Mouse (Mus musculus) stomach, embryonic 16.5 days (tissue): ENCODE results near the gene Bicdl2. TPM values are rescaled to one million over a fixed set of nuclear protein-coding genes. Genes with fewer than 3 reads are reported as not detected.

Source experiments
- ATAC-seq: fragments of 200-750 bp; cut with Nextera tagmentation; 2 replicates; pipeline ENCODE4 v1.8.0; 2017; ENCODE audit warnings: moderate number of reproducible peaks, moderate TSS enrichment; ENCODE audit not compliant: insufficient read depth, low FRiP score
- H3K27ac ChIP-seq: fragments of 300-500 bp; sonication (generic); 2 replicates; pipeline ENCODE4 v1.5.1; 2014; ENCODE audit warnings: low read length
- H3K27me3 ChIP-seq: fragments of 300-500 bp; sonication (generic); 2 replicates; pipeline ENCODE4 v1.6.1; 2014; ENCODE audit warnings: low read length, control low read depth, mixed read lengths; ENCODE audit not compliant: control insufficient read depth, insufficient read depth
- H3K36me3 ChIP-seq: fragments of 300-500 bp; sonication (generic); 2 replicates; pipeline ENCODE4 v1.6.1; 2014; ENCODE audit warnings: low read length; ENCODE audit not compliant: control insufficient read depth, insufficient read depth
- H3K4me1 ChIP-seq: fragments of 300-500 bp; sonication (generic); 2 replicates; pipeline ENCODE4 v1.6.1; 2014; ENCODE audit warnings: low read length, control low read depth, mixed read lengths; ENCODE audit not compliant: control insufficient read depth, insufficient read depth
- H3K4me2 ChIP-seq: fragments of 300-500 bp; sonication (generic); 2 replicates; pipeline ENCODE4 v1.6.1; 2014; ENCODE audit warnings: low read depth, low read length, mixed read lengths
- H3K4me3 ChIP-seq: fragments of 300-500 bp; sonication (generic); replicated peaks from 2 replicates; pipeline ENCODE4 v1.5.1; 2014; ENCODE audit warnings: mild to moderate bottlenecking, low read length
- H3K9ac ChIP-seq: fragments of 300-500 bp; sonication (generic); 2 replicates; pipeline ENCODE4 v1.6.1; 2014; ENCODE audit warnings: low read length
- H3K9me3 ChIP-seq: fragments of 300-500 bp; sonication (generic); replicated peaks from 2 replicates; pipeline ENCODE4 v1.6.1; 2016; ENCODE audit warnings: low read length, control low read depth; ENCODE audit not compliant: control insufficient read depth
- WGBS: fragments of 180-500 bp; shearing (Covaris S2); extraction: QIAGEN DNeasy Blood & Tissue Kit; methylation state at CpG from one replicate; pipeline ENCODE4 v1.1.7; 2014; 5-methylcytosine and 5-hydroxymethylcytosine counted together
- polyA plus RNA-seq: library from polyadenylated mRNA; unstranded; fragments of >200 nt; fragmentation: Nextera tagmentation; extraction: Ambion mirVana; gene quantifications from 2 replicates; pipeline ENCODE4 v1.2.1, GENCODE M21; 2015

The Bicdl2 gene
- polyA plus RNA-seq, 1 experiment from 2014 or later = 19.6 TPM

- no peak overlapping the region for H3K27ac ChIP-seq
- no peak for ATAC-seq
- no peak overlapping the region for H3K4me2 ChIP-seq
- H3K4me1 ChIP-seq = no peaks in the 10 kb centered on the region
- H3K27me3 ChIP-seq = 0 out of 2 replicates have a peak, but pooled peaks cover under 1% of the 10 kb centered on the region
- WGBS = 68% methylated on average over 6 of the region's 6 CpGs
- H3K4me3 ChIP-seq = no peak overlapping the region
- no peak overlapping the region for H3K9ac ChIP-seq
- H3K36me3 ChIP-seq = no peaks in the 10 kb centered on the region
- no peaks in the 10 kb centered on the region for H3K9me3 ChIP-seq
Observed at GRCm38 (mm10) chr17:23651363-23651762, 8.9 kb upstream of the Bicdl2 start.

GRCm38 (mm10) chr17:23653324-23653723 is 7.0 kb upstream of the Bicdl2 start:
- no peak for ATAC-seq
- H3K4me2 ChIP-seq = no peak overlapping the region
- no peak overlapping the region for H3K9ac ChIP-seq
- no peaks in the 10 kb centered on the region for H3K36me3 ChIP-seq
- 69% methylated on average over 2 of the region's 2 CpGs for WGBS
- no peaks in the 10 kb centered on the region for H3K9me3 ChIP-seq
- H3K27ac ChIP-seq = no peak overlapping the region
- no peak overlapping the region for H3K4me3 ChIP-seq
- H3K4me1 ChIP-seq = no peaks in the 10 kb centered on the region
- 0 out of 2 replicates have a peak, but pooled peaks cover 6% of the 10 kb centered on the region for H3K27me3 ChIP-seq

GRCm38 (mm10) chr17:23654001-23654400 is 6.3 kb upstream of the Bicdl2 start:
- Histone ChIP-seq H3K9ac (no peak overlapping the region), H3K27ac (no peak overlapping the region), H3K36me3 (no peaks in the 10 kb centered on the region), H3K4me3 (no peak overlapping the region), H3K27me3 (0 out of 2 replicates have a peak, but pooled peaks cover 6% of the 10 kb centered on the region), H3K9me3 (no peaks in the 10 kb centered on the region), H3K4me1 (no peaks in the 10 kb centered on the region), H3K4me2 (no peak overlapping the region)
- WGBS = 52% methylated on average over 6 of the region's 6 CpGs
- no peak for ATAC-seq

- Histone ChIP-seq H3K9ac (no peak overlapping the region), H3K4me2 (no peak overlapping the region), H3K27ac (no peak overlapping the region), H3K4me3 (no peak overlapping the region), H3K9me3 (no peaks in the 10 kb centered on the region), H3K27me3 (0 out of 2 replicates have a peak, but pooled peaks cover 6% of the 10 kb centered on the region), H3K4me1 (no peaks in the 10 kb centered on the region), H3K36me3 (no peaks in the 10 kb centered on the region)
- no peak for ATAC-seq
- 39% methylated on average over 2 of the region's 2 CpGs for WGBS
Observed at GRCm38 (mm10) chr17:23654410-23654809, 5.9 kb upstream of the Bicdl2 start.

- 82% methylated on average over 3 of the region's 3 CpGs for WGBS
Observed at GRCm38 (mm10) chr17:23658450-23658849, 1.9 kb upstream of the Bicdl2 start.

GRCm38 (mm10) chr17:23660876-23661200 is 532 bp downstream of the Bicdl2 start:
- 2% methylated on average over 14 of the region's 14 CpGs for WGBS
- no peaks in the 10 kb centered on the region for H3K9me3 ChIP-seq
- peak overlapping the region; percentile 36 for H3K4me3 ChIP-seq
- peak overlapping the region; percentile 57 for H3K27ac ChIP-seq
- peak overlapping the region; percentile 61 for H3K9ac ChIP-seq
- peak; percentile 55; the same call in 1 of the 2 replicates for ATAC-seq
- no peaks in the 10 kb centered on the region for H3K36me3 ChIP-seq
- peaks cover 18% of the 10 kb centered on the region; the same call in 1 of the 2 replicates for H3K27me3 ChIP-seq
- H3K4me2 ChIP-seq = peak overlapping the region; percentile 54
- H3K4me1 ChIP-seq = no peaks in the 10 kb centered on the region

More at GRCm38 (mm10) chr17:23658450-23658849, 1.9 kb upstream of the Bicdl2 start:
- Histone ChIP-seq H3K4me1 (no peaks in the 10 kb centered on the region), H3K4me2 (no peak overlapping the region), H3K27me3 (peaks cover 18% of the 10 kb centered on the region; the same call in 1 of the 2 replicates), H3K9me3 (no peaks in the 10 kb centered on the region), H3K36me3 (no peaks in the 10 kb centered on the region), H3K4me3 (no peak overlapping the region), H3K27ac (no peak overlapping the region), H3K9ac (no peak overlapping the region)
- no peak for ATAC-seq

- H3K4me2 ChIP-seq = peak overlapping the region; percentile 54
- H3K4me3 ChIP-seq = no peak overlapping the region; the same call in 1 of the 2 replicates
- no peaks in the 10 kb centered on the region for H3K9me3 ChIP-seq
- WGBS = 3% methylated on average over 9 of the region's 9 CpGs
- ATAC-seq = no peak
- 0 out of 2 replicates have a peak overlapping the region, but pooled peaks have one; percentile 41 for H3K9ac ChIP-seq
- no peaks in the 10 kb centered on the region for H3K4me1 ChIP-seq
- no peaks in the 10 kb centered on the region; the same call in 1 of the 2 replicates for H3K36me3 ChIP-seq
- H3K27ac ChIP-seq = no peak overlapping the region; the same call in 1 of the 2 replicates
- peaks cover 16% of the 10 kb centered on the region; the same call in 1 of the 2 replicates for H3K27me3 ChIP-seq
Observed at GRCm38 (mm10) chr17:23661526-23661925, 1.2 kb downstream of the Bicdl2 start.

- peak; percentile 8; the same call in 1 of the 2 replicates for ATAC-seq
- H3K27me3 ChIP-seq = peaks cover 12% of the 10 kb centered on the region; the same call in 1 of the 2 replicates
- H3K27ac ChIP-seq = no peak overlapping the region
- 9% methylated on average over 5 of the region's 5 CpGs for WGBS
- no peak overlapping the region for H3K4me3 ChIP-seq
- no peaks in the 10 kb centered on the region for H3K4me1 ChIP-seq
- H3K36me3 ChIP-seq = peaks cover 8% of the 10 kb centered on the region
- H3K9me3 ChIP-seq = no peaks in the 10 kb centered on the region
- H3K9ac ChIP-seq = no peak overlapping the region
- no peak overlapping the region for H3K4me2 ChIP-seq
Observed at GRCm38 (mm10) chr17:23664556-23665021, 4.3 kb downstream of the Bicdl2 start.

- no peak for ATAC-seq
- Histone ChIP-seq H3K4me3 (no peak overlapping the region), H3K27me3 (peaks cover 7% of the 10 kb centered on the region; the same call in 1 of the 2 replicates), H3K9me3 (no peaks in the 10 kb centered on the region), H3K27ac (no peak overlapping the region), H3K4me2 (no peak overlapping the region), H3K9ac (no peak overlapping the region), H3K36me3 (peaks cover 8% of the 10 kb centered on the region), H3K4me1 (no peaks in the 10 kb centered on the region)
- WGBS = 82% methylated on average over 14 of the region's 14 CpGs
Observed at GRCm38 (mm10) chr17:23665511-23665910, 5.2 kb downstream of the Bicdl2 start.
